Mouse (Mus musculus) stomach, postnatal 0 days (tissue): ENCODE results near the gene Ajap1. TPM values are rescaled to one million over a fixed set of nuclear protein-coding genes. Genes with fewer than 3 reads are reported as not detected.

Experiments used
- ATAC-seq: fragments of 200-750 bp; cut with Nextera tagmentation; 2 replicates; pipeline ENCODE4 v1.8.0; 2017; ENCODE audit not compliant: low FRiP score, low TSS enrichment
- DNase-seq: peaks from one replicate; pipeline ENCODE4 v3.0.0-alpha.2; 2016; ENCODE audit warnings: low spot score
- H3K27ac ChIP-seq: fragments of 300-500 bp; sonication (generic); replicated peaks from 2 replicates; pipeline ENCODE4 v1.5.1; 2014; ENCODE audit warnings: mild to moderate bottlenecking, control low read depth
- H3K27me3 ChIP-seq: fragments of 300-500 bp; sonication (generic); 2 replicates; pipeline ENCODE4 v1.6.1; 2014; ENCODE audit warnings: low read length; ENCODE audit not compliant: control insufficient read depth, insufficient read depth
- H3K36me3 ChIP-seq: fragments of 300-500 bp; sonication (generic); 2 replicates; pipeline ENCODE4 v1.6.1; 2014; ENCODE audit warnings: low read length, mixed read lengths; ENCODE audit not compliant: control insufficient read depth, insufficient read depth
- H3K4me1 ChIP-seq: fragments of 300-500 bp; sonication (generic); replicated peaks from 2 replicates; pipeline ENCODE4 v1.6.1; 2014; ENCODE audit warnings: antibody characterized with exemption; ENCODE audit not compliant: control insufficient read depth, insufficient read depth
- H3K4me2 ChIP-seq: fragments of 300-500 bp; sonication (generic); replicated peaks from 2 replicates; pipeline ENCODE4 v1.6.1; 2014; ENCODE audit warnings: low read depth, mild to moderate bottlenecking, control low read depth, moderate library complexity
- H3K4me3 ChIP-seq: fragments of 300-500 bp; sonication (generic); 2 replicates; pipeline ENCODE4 v1.5.1; 2014; ENCODE audit warnings: low read depth, low read length, control low read depth
- H3K9ac ChIP-seq: fragments of 300-500 bp; sonication (generic); 2 replicates; pipeline ENCODE4 v1.6.1; 2014; ENCODE audit warnings: mild to moderate bottlenecking, low read length, control low read depth, mixed read lengths
- H3K9me3 ChIP-seq: fragments of 300-500 bp; sonication (generic); 2 replicates; pipeline ENCODE4 v1.6.1; 2016; ENCODE audit warnings: low read length; ENCODE audit not compliant: control insufficient read depth
- CTCF ChIP-seq: IDR thresholded peaks from 2 replicates; pipeline ENCODE4 v1.5.1; 2016; ENCODE audit warnings: antibody characterized with exemption, low read depth, mild to moderate bottlenecking, moderate library complexity
- EP300 ChIP-seq: optimal IDR thresholded peaks from 2 replicates; pipeline ENCODE3; 2016; ENCODE audit warnings: antibody characterized with exemption
- WGBS: fragments of 180-500 bp; shearing (Covaris S2); extraction: QIAGEN DNeasy Blood & Tissue Kit; methylation state at CpG from one replicate; pipeline ENCODE4 v1.1.7; 2014; 5-methylcytosine and 5-hydroxymethylcytosine counted together
- polyA plus RNA-seq: library from polyadenylated mRNA; unstranded; fragments of >200 nt; fragmentation: Nextera tagmentation; extraction: Ambion mirVana; gene quantifications from 2 replicates; pipeline ENCODE4 v1.2.1, GENCODE M21; 2015

The Ajap1 gene
- polyA plus RNA-seq, result 0.24 and 0.33 TPM in 2 replicates

GRCm38 (mm10) chr4:153482459-153483338 lies at the start of gene Ajap1:
TSS of gene Ajap1 (minus strand) at chr4:153482811.
- ATAC-seq, result no peak

GRCm38 (mm10) chr4:153530536-153530935 lies 47.9 kb upstream of the Ajap1 start:
- Histone ChIP-seq H3K4me3 (no peak overlapping the region), H3K27me3 (no peaks in the 10 kb centered on the region), H3K36me3 (no peaks in the 10 kb centered on the region), H3K9ac (no peak overlapping the region), H3K9me3 (no peaks in the 10 kb centered on the region), H3K4me1 (no peaks in the 10 kb centered on the region), H3K27ac (no peak overlapping the region), H3K4me2 (no peak overlapping the region)
- ATAC-seq (no peak), DNase-seq (no peak)
- 57% methylated on average over 14 of the region's 14 CpGs for WGBS
- TF ChIP-seq CTCF (no peak), EP300 (no peak)

More at GRCm38 (mm10) chr4:153482459-153483338, at the start of gene Ajap1:
- Histone ChIP-seq H3K9me3 (no peaks in the 10 kb centered on the region), H3K4me2 (peak within 1 kb of the TSS; percentile 49), H3K27ac (no peak within 1 kb of the TSS), H3K9ac (no peak within 1 kb of the TSS), H3K4me3 (peak within 1 kb of the TSS; percentile 27), H3K36me3 (no peaks in the 10 kb centered on the region), H3K27me3 (peaks cover 27% of the 10 kb centered on the region), H3K4me1 (no peaks in the 10 kb centered on the region)
- TF ChIP-seq CTCF, result no peak
- no peak for TF ChIP-seq EP300
- WGBS, result under 1% methylated on average over 61 of the region's 114 CpGs
- DNase-seq, result no peak

GRCm38 (mm10) chr4:153521601-153522000 lies 39.0 kb upstream of the Ajap1 start:
- WGBS, result 65% methylated on average over 1 of the region's 1 CpGs
- DNase-seq, result no peak
- Histone ChIP-seq H3K9ac (no peak overlapping the region), H3K27ac (no peak overlapping the region), H3K9me3 (no peaks in the 10 kb centered on the region), H3K27me3 (no peaks in the 10 kb centered on the region), H3K36me3 (no peaks in the 10 kb centered on the region), H3K4me2 (no peak overlapping the region), H3K4me3 (no peak overlapping the region), H3K4me1 (no peaks in the 10 kb centered on the region)
- TF ChIP-seq CTCF, result no peak
- TF ChIP-seq EP300, result no peak
- ATAC-seq, result no peak

- Histone ChIP-seq H3K27ac (no peak overlapping the region), H3K36me3 (no peaks in the 10 kb centered on the region), H3K9me3 (no peaks in the 10 kb centered on the region), H3K4me2 (no peak overlapping the region), H3K4me1 (no peaks in the 10 kb centered on the region), H3K27me3 (no peaks in the 10 kb centered on the region), H3K9ac (no peak overlapping the region), H3K4me3 (no peak overlapping the region)
- WGBS, result 75% methylated on average over 3 of the region's 3 CpGs
- ATAC-seq, result no peak
- DNase-seq, result no peak
- TF ChIP-seq EP300 (no peak), CTCF (no peak)
These were observed 37.3 kb upstream of the Ajap1 start for GRCm38 (mm10) chr4:153519888-153520287.

GRCm38 (mm10) chr4:153519289-153519688 lies 36.7 kb upstream of the Ajap1 start:
- ATAC-seq, result no peak
- 88% methylated on average over 1 of the region's 1 CpGs for WGBS

GRCm38 (mm10) chr4:153515786-153516185 lies 33.2 kb upstream of the Ajap1 start:
- H3K27ac ChIP-seq, result no peak overlapping the region
- 45% methylated on average over 10 of the region's 10 CpGs for WGBS
- TF ChIP-seq CTCF (no peak), EP300 (no peak)
- H3K4me1 ChIP-seq, result no peaks in the 10 kb centered on the region
- no peak for ATAC-seq
- no peak overlapping the region for H3K4me2 ChIP-seq
- no peaks in the 10 kb centered on the region for H3K9me3 ChIP-seq
- H3K27me3 ChIP-seq, result no peaks in the 10 kb centered on the region
- H3K9ac ChIP-seq, result no peak overlapping the region
- DNase-seq, result no peak
- no peaks in the 10 kb centered on the region for H3K36me3 ChIP-seq
- H3K4me3 ChIP-seq, result no peak overlapping the region

More at GRCm38 (mm10) chr4:153519289-153519688, 36.7 kb upstream of the Ajap1 start:
- H3K9ac ChIP-seq, result no peak overlapping the region
- no peak for TF ChIP-seq CTCF
- no peak for TF ChIP-seq EP300
- H3K27me3 ChIP-seq, result no peaks in the 10 kb centered on the region
- no peak overlapping the region for H3K4me3 ChIP-seq
- H3K36me3 ChIP-seq, result no peaks in the 10 kb centered on the region
- H3K9me3 ChIP-seq, result no peaks in the 10 kb centered on the region
- DNase-seq, result no peak
- H3K27ac ChIP-seq, result no peak overlapping the region
- H3K4me1 ChIP-seq, result no peaks in the 10 kb centered on the region
- no peak overlapping the region for H3K4me2 ChIP-seq
